Mouse (Mus musculus): Measurements from ENCODE around the gene Trio. TPM values are rescaled to one million over a fixed set of nuclear protein-coding genes. Genes with fewer than 3 reads are reported as not detected.

The Trio gene
- polyA plus RNA-seq, 1 experiment: 23.8 TPM

DNA sequence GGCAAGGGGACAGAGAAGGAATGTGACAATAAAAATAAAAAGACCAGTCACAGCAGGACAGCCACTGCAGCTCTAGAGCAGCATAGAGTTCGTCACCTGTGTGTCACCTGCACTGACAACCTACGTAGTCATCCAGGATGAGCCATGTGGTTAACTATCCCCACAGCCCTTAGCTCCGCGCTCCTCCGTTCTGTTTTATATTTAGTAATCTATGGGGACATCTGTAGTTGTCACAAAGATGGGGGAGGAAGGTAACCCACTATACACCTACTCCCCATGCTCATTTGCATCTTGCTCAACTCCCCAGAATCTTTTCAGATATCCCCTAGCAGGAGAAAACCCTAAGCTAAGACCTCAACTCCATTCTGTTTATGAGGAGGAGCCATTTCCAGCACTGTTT is 71.3 kb downstream of the Trio start:
- no peak overlapping the region for H3K27ac ChIP-seq (ENCODE audit: insufficient read depth, low read length)

GRCm38 (mm10) chr15:27953570-27953969 is 72.1 kb downstream of the Trio start:
- H3K27me3 ChIP-seq (ENCODE audit: control insufficient read depth, insufficient read depth, low read length): no peaks in the 10 kb centered on the region
- H3K4me3 ChIP-seq (ENCODE audit: extremely low read depth, insufficient read depth, insufficient read length): no peak overlapping the region
- no peak for TF ChIP-seq POLR2A (IDR thresholded peaks at IDR 0.05; ENCODE audit: low read depth, low read length)
- TF ChIP-seq CTCF (IDR thresholded peaks at IDR 0.05; ENCODE audit: extremely low read depth, insufficient read depth, insufficient read length, insufficient replicate concordance): no peak
- no peak for DNase-seq (ENCODE audit: low read depth in 1 of 2, low spot score in 2 of 2)
- H3K36me3 ChIP-seq (ENCODE audit: control insufficient read depth, insufficient read depth, low read length): no peaks in the 10 kb centered on the region
- 91% methylated on average over 3 of the region's 3 CpGs for WGBS
- no peak overlapping the region for H3K27ac ChIP-seq (ENCODE audit: insufficient read depth, low read length)
- no peaks in the 10 kb centered on the region; the same call in 1 of the 2 replicates for H3K4me1 ChIP-seq (ENCODE audit: control insufficient read depth, insufficient read depth, insufficient read length)

More for the DNA sequence above, 71.3 kb downstream of the Trio start:
- no peaks in the 10 kb centered on the region for H3K27me3 ChIP-seq (ENCODE audit: control insufficient read depth, insufficient read depth, low read length)
- no peaks in the 10 kb centered on the region for H3K36me3 ChIP-seq (ENCODE audit: control insufficient read depth, insufficient read depth, low read length)
- no peak for TF ChIP-seq CTCF (IDR thresholded peaks at IDR 0.05; ENCODE audit: extremely low read depth, insufficient read depth, insufficient read length, insufficient replicate concordance)
- no peak for TF ChIP-seq POLR2A (IDR thresholded peaks at IDR 0.05; ENCODE audit: low read depth, low read length)
- H3K4me3 ChIP-seq (ENCODE audit: extremely low read depth, insufficient read depth, insufficient read length): no peak overlapping the region
- 84% methylated on average over 5 of the region's 5 CpGs for WGBS
- DNase-seq (ENCODE audit: low read depth in 1 of 2, low spot score in 2 of 2): no peak
- no peaks in the 10 kb centered on the region; the same call in 1 of the 2 replicates for H3K4me1 ChIP-seq (ENCODE audit: control insufficient read depth, insufficient read depth, insufficient read length)

DNA sequence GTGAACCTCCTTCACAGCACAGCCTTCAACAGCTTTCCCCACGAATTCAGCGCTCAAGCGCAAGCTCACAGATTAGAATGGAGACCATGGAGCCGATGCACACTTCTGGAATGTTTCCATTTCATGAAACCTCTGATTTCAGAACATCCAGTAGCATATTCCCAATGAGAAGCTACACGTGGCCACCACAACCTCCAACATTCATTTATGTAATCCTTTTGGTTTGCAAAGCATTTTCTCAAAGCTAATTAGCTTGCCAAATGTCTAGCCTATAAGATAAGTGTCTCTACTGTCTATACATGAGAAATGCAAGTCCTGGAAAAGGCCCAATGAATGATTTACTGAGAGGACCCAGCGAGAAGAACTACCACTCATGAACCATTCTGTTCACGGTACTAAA is 74.5 kb downstream of the Trio start:
- 94% methylated on average over 7 of the region's 7 CpGs for WGBS
- DNase-seq (ENCODE audit: low read depth in 1 of 2, low spot score in 2 of 2): no peak
- TF ChIP-seq CTCF (IDR thresholded peaks at IDR 0.05; ENCODE audit: extremely low read depth, insufficient read depth, insufficient read length, insufficient replicate concordance) (no peak), POLR2A (IDR thresholded peaks at IDR 0.05; ENCODE audit: low read depth, low read length) (no peak)
- Histone ChIP-seq H3K4me1 (ENCODE audit: control insufficient read depth, insufficient read depth, insufficient read length) (no peaks in the 10 kb centered on the region; the same call in 1 of the 2 replicates), H3K27me3 (ENCODE audit: control insufficient read depth, insufficient read depth, low read length) (no peaks in the 10 kb centered on the region), H3K36me3 (ENCODE audit: control insufficient read depth, insufficient read depth, low read length) (no peaks in the 10 kb centered on the region), H3K27ac (ENCODE audit: insufficient read depth, low read length) (no peak overlapping the region), H3K4me3 (ENCODE audit: extremely low read depth, insufficient read depth, insufficient read length) (no peak overlapping the region)

GRCm38 (mm10) chr15:27949196-27949595 is 76.5 kb downstream of the Trio start:
- no peaks in the 10 kb centered on the region for H3K27me3 ChIP-seq (ENCODE audit: control insufficient read depth, insufficient read depth, low read length)
- TF ChIP-seq POLR2A (IDR thresholded peaks at IDR 0.05; ENCODE audit: low read depth, low read length) (no peak), CTCF (IDR thresholded peaks at IDR 0.05; ENCODE audit: extremely low read depth, insufficient read depth, insufficient read length, insufficient replicate concordance) (no peak)
- no peak overlapping the region for H3K4me3 ChIP-seq (ENCODE audit: extremely low read depth, insufficient read depth, insufficient read length)
- H3K27ac ChIP-seq (ENCODE audit: insufficient read depth, low read length): no peak overlapping the region
- H3K4me1 ChIP-seq (ENCODE audit: control insufficient read depth, insufficient read depth, insufficient read length): no peaks in the 10 kb centered on the region; the same call in 1 of the 2 replicates
- 92% methylated on average over 9 of the region's 9 CpGs for WGBS
- no peak for DNase-seq (ENCODE audit: low read depth in 1 of 2, low spot score in 2 of 2)
- no peaks in the 10 kb centered on the region for H3K36me3 ChIP-seq (ENCODE audit: control insufficient read depth, insufficient read depth, low read length)

GRCm38 (mm10) chr15:27947880-27948279 is 77.8 kb downstream of the Trio start:
- H3K4me3 ChIP-seq (ENCODE audit: extremely low read depth, insufficient read depth, insufficient read length): no peak overlapping the region
- no peak for DNase-seq (ENCODE audit: low read depth in 1 of 2, low spot score in 2 of 2)
- H3K36me3 ChIP-seq (ENCODE audit: control insufficient read depth, insufficient read depth, low read length): no peaks in the 10 kb centered on the region
- no peaks in the 10 kb centered on the region for H3K27me3 ChIP-seq (ENCODE audit: control insufficient read depth, insufficient read depth, low read length)
- no peak overlapping the region for H3K27ac ChIP-seq (ENCODE audit: insufficient read depth, low read length)
- no peak for TF ChIP-seq CTCF (IDR thresholded peaks at IDR 0.05; ENCODE audit: extremely low read depth, insufficient read depth, insufficient read length, insufficient replicate concordance)
- 90% methylated on average over 3 of the region's 3 CpGs for WGBS
- H3K4me1 ChIP-seq (ENCODE audit: control insufficient read depth, insufficient read depth, insufficient read length): no peaks in the 10 kb centered on the region; the same call in 1 of the 2 replicates

- TF ChIP-seq CTCF (IDR thresholded peaks at IDR 0.05; ENCODE audit: extremely low read depth, insufficient read depth, insufficient read length, insufficient replicate concordance): no peak
- no peak for TF ChIP-seq POLR2A (IDR thresholded peaks at IDR 0.05; ENCODE audit: low read depth, low read length)
- H3K4me1 ChIP-seq (ENCODE audit: control insufficient read depth, insufficient read depth, insufficient read length): no peaks in the 10 kb centered on the region
- H3K36me3 ChIP-seq (ENCODE audit: control insufficient read depth, insufficient read depth, low read length): no peaks in the 10 kb centered on the region
- H3K27me3 ChIP-seq (ENCODE audit: control insufficient read depth, insufficient read depth, low read length): no peaks in the 10 kb centered on the region
- 89% methylated on average over 9 of the region's 9 CpGs for WGBS
- H3K27ac ChIP-seq (ENCODE audit: insufficient read depth, low read length): no peak overlapping the region
- no peak overlapping the region for H3K4me3 ChIP-seq (ENCODE audit: extremely low read depth, insufficient read depth, insufficient read length)
- no peak for DNase-seq (ENCODE audit: low read depth in 1 of 2, low spot score in 2 of 2)
Measured at GRCm38 (mm10) chr15:27945570-27945969, 80.1 kb downstream of the Trio start.

- no peak for DNase-seq (ENCODE audit: low read depth in 1 of 2, low spot score in 2 of 2)
- H3K36me3 ChIP-seq (ENCODE audit: control insufficient read depth, insufficient read depth, low read length): no peaks in the 10 kb centered on the region
- H3K27ac ChIP-seq (ENCODE audit: insufficient read depth, low read length): no peak overlapping the region
- no peak for TF ChIP-seq CTCF (IDR thresholded peaks at IDR 0.05; ENCODE audit: extremely low read depth, insufficient read depth, insufficient read length, insufficient replicate concordance)
- no peak for TF ChIP-seq POLR2A (IDR thresholded peaks at IDR 0.05; ENCODE audit: low read depth, low read length)
- no peaks in the 10 kb centered on the region for H3K27me3 ChIP-seq (ENCODE audit: control insufficient read depth, insufficient read depth, low read length)
- no peak overlapping the region for H3K4me3 ChIP-seq (ENCODE audit: extremely low read depth, insufficient read depth, insufficient read length)
- WGBS: 93% methylated on average over 11 of the region's 11 CpGs
- no peaks in the 10 kb centered on the region for H3K4me1 ChIP-seq (ENCODE audit: control insufficient read depth, insufficient read depth, insufficient read length)
Measured at GRCm38 (mm10) chr15:27944898-27945297, 80.8 kb downstream of the Trio start.
